Comparison of ENCODE assay signal across 26 mouse cellular contexts in the genomic region with DNA sequence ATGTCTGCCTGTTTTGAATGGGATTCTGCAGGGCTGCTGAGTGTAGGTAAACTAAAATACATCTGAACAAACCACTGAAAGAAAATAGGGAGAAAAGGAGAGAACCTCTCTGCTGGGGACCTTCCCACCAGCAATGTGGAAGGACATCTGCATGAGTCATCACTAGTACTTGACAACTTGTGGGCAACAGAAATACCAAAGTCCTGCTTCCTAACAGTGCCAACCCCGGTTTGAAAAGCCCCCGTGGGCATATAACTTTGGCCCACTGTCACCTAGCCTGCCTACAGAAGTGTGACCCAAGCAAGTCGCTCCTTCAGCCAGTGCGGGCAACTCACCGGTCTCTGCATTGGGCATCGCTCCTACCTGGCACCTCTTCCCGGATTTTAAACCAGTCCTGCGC.
"Had no signal": no experiment of that assay in that cellular context is flagged by ENCODE, and none has a peak within 500 bp of the region (broad histone marks: within the 10 kb centered on the region; RNA-seq: fewer than 3 reads in every experiment).

No protein-coding gene starts in this region.

- H3K9ac ChIP-seq: heart, embryonic 13.5 days; heart, embryonic 15.5 days; hindbrain, embryonic 13.5 days; hindbrain, embryonic 15.5 days; limb, embryonic 12.5 days; liver, embryonic 13.5 days had no signal

- H3K4me2 ChIP-seq: heart, embryonic 11.5 days; heart, embryonic 13.5 days; heart, embryonic 15.5 days; hindbrain, embryonic 13.5 days; hindbrain, embryonic 15.5 days; limb, embryonic 12.5 days; liver, embryonic 11.5 days; liver, embryonic 13.5 days had no signal

- DNase-seq: gastrocnemius, postnatal 14 days; gastrocnemius, postnatal 36 days; heart, adult 11 months; heart, adult 2 months; heart, postnatal 14 days; heart, postnatal 36 days; kidney, adult 11 months; kidney, adult 2 months; kidney, adult 9 months; kidney, postnatal 10 days; kidney, postnatal 25 days; kidney, postnatal 4 days; liver; liver, embryonic 13.5 days had no signal

- H3K27ac ChIP-seq: heart, adult 2 months; heart, embryonic 13.5 days; heart, embryonic 15.5 days; hindbrain, embryonic 13.5 days; hindbrain, embryonic 15.5 days; hindbrain, postnatal 0 days; layer of hippocampus, adult 2 months; left cerebral cortex, adult 2 months; limb, embryonic 10.5 days; limb, embryonic 12.5 days; liver, embryonic 13.5 days had no signal

- H3K4me1 ChIP-seq: heart, embryonic 13.5 days; heart, embryonic 15.5 days; hindbrain, embryonic 13.5 days; hindbrain, embryonic 15.5 days; limb, embryonic 10.5 days; limb, embryonic 12.5 days; liver, embryonic 13.5 days had no signal

- H3K27me3 ChIP-seq: heart, embryonic 13.5 days; heart, embryonic 15.5 days; hindbrain, embryonic 13.5 days; hindbrain, embryonic 15.5 days; limb, embryonic 12.5 days; liver, embryonic 13.5 days had no signal

- H3K4me3 ChIP-seq: heart, adult 2 months; heart, embryonic 13.5 days; heart, embryonic 15.5 days; hindbrain, embryonic 13.5 days; hindbrain, embryonic 15.5 days; layer of hippocampus, adult 2 months; left cerebral cortex, adult 2 months; limb, embryonic 10.5 days; limb, embryonic 12.5 days; liver, embryonic 13.5 days had no signal

- H3K9me3 ChIP-seq: heart, embryonic 13.5 days; heart, embryonic 15.5 days; hindbrain, embryonic 13.5 days; hindbrain, embryonic 15.5 days; limb, embryonic 10.5 days; limb, embryonic 12.5 days; liver, embryonic 13.5 days had no signal

- ATAC-seq: hindbrain, postnatal 0 days; intestine, embryonic 16.5 days had no signal
